Mouse (Mus musculus): ENCODE results near the gene Mrpl44.

Gene Mrpl44

GRCm38 (mm10) chr1:79775927-79776458, at the start of gene Mrpl44, which contains the start of gene Wdfy1:
Gene Mrpl44, plus strand, starts transcription at chr1:79776018.
Gene Wdfy1, minus strand, starts transcription at chr1:79776143.
- peak; percentile 95 for DNase-seq (ENCODE audit: low spot score)

DNA sequence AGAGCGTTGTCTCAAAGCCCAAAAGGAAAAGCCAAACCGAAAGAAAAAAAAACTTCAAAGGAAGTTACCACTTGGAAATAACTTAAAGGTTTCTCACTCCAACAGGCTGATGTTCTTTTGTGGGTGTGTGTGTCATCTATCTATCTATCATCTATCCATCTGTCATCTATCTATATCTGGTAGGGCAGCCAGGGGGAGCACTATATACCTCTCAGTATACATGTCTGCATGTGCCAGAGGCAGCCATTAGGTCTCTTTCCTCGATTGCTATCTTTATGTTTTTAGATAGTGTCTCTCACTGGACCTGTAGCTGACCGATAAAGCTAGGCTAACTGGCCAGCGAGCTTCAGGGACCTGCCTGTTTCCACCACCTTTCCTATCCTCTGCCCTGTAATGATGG, 41.0 kb upstream of the Mrpl44 start:
- no peak for DNase-seq (ENCODE audit: low spot score)

DNA sequence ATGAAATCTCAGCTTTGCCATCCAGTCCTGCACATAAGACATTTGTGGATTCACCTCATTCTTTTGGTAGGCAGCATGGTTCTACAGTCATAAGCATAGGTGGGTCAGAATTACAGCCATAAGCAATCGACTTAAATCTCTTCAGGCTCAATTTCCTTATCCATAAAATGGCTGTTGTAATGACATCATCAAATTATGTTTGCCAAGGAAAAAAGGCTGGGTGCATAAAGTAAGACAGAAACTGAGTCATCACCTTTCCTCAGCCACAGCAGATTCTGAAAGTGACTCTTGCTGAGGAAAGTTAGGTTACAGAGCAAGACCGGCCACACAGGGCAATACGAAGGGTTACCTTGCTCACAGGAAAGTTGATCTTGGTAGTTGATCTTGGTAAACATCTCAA, 39.4 kb upstream of the Mrpl44 start:
- DNase-seq (ENCODE audit: low spot score), result no peak

DNA sequence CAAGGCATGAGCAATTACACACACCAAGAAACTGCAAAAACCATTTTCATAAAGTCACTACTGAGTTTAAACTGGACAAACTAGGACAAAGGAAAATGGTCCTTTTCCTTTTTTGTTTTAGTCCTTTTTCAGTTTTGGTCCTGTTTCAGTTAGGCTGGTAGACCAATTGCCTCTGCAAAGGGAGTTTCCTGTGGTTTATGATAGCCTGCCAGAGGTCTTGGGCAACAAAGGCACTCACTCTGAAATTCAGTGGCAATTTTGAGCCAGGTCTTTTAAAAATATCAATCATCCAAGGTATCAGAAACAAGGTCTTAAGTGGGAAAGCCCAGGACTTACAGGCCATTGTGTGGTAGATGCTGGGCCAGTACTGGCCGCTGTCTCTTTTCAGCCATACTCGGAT, 36.1 kb upstream of the Mrpl44 start:
- DNase-seq (ENCODE audit: low spot score), result no peak

GRCm38 (mm10) chr1:79741002-79741401, 34.8 kb upstream of the Mrpl44 start:
- no peak for DNase-seq (ENCODE audit: low spot score)

GRCm38 (mm10) chr1:79742949-79743348, 32.9 kb upstream of the Mrpl44 start:
- DNase-seq (ENCODE audit: low spot score), result no peak

DNA sequence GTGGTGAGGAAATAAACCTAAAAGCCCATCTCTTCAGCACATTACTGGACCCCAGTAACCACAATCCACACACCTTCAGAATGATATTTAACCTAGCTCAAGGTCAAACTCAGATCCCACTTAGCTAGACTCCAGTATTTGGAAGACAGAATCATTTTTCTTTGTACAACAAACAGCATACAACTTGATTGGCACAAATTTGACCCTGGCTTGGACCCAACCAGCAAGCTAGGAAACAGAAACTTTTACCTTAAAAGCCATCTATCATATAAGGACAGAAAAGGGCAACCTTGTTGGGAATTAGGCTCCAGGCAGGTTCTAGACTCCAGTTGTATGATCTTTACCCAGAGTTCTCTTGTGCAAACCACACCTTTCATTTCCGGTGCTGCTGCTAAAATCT, 32.4 kb upstream of the Mrpl44 start:
- DNase-seq (ENCODE audit: low spot score), result no peak

DNA sequence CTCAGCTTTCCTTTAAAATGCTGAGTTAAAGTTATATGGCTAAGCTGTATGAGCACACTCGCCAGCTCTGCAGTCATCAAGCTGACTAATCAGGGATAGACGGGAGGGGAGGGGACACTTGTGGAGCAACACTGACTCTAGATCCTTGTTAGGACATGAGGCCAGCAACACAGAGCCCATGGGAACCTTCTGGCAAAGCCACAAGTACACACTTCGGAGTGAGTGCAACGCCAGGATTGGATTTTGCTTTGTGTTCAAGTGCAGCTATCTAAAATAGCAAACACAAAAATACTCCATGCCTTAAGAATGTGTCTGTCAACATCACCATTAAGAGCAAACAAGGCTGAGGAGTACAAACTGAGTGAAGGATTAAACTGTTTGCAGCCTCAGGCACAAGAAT, 29.8 kb upstream of the Mrpl44 start:
- no peak for DNase-seq (ENCODE audit: low spot score)

DNA sequence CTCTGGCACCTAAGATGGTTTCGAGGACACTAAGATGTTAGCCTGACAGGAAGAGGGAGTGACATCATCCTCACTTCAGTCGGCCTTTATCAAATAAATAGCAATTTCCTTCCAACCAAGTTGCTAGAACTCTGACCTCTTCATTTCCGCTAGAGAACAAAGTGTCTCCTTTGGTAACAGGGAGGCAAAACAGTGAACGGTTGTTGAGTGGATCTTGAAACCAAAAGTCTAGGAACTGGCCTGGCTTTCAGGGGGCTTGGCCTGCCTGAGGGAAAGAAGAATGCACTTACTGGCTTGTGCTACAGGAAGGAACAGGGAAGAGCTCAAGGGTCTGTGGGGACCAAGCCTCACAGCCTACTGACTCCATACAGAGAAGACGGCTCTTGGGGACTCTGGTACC, 24.6 kb upstream of the Mrpl44 start:
- no peak for DNase-seq (ENCODE audit: low spot score)

GRCm38 (mm10) chr1:79752015-79752695, 23.7 kb upstream of the Mrpl44 start:
- DNase-seq (ENCODE audit: low spot score), result no peak

GRCm38 (mm10) chr1:79752714-79753340, 23.0 kb upstream of the Mrpl44 start:
- no peak for DNase-seq (ENCODE audit: low spot score)

DNA sequence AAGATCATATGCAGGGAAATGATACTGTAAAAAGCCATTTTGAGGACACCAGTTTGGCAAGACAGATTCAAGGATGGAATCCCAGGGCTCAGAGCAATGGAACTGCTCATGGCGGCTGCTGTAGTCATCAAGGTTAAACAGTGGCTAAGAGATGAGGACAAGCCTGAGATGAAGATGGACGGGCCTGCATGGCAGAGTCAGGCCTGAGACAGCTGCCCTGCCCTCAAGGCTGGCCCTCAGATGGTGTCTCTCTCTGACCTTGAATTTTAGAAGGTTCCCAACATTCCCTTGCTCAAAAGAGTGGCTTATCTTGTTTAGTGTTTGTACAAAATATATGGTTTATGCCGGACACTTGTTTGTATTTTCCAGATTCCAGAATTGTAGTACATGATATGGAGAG, 22.4 kb upstream of the Mrpl44 start:
- DNase-seq (ENCODE audit: low spot score), result no peak

GRCm38 (mm10) chr1:79754936-79755335, 20.9 kb upstream of the Mrpl44 start:
- no peak for DNase-seq (ENCODE audit: low spot score)

GRCm38 (mm10) chr1:79755376-79755775, 20.4 kb upstream of the Mrpl44 start:
- DNase-seq (ENCODE audit: low spot score), result no peak

DNA sequence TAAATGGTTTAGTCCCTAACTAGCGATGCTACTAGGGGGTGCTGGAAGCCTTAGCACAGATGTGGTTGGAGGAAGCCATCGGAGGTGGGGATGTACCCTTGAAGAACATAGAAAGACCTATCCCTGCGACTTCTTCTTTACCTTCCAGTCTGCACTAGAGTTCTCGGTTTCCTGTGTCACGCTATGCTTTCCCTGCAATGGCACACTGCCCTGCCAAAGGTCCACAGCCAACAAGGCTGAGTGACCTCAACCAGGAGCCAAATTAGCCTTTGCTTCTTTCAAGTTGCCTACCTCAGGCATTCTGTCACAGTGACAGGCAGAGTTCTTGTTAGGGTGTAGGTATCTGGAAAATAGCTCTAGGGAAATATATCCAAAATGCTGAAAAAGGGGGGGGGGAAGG, 19.4 kb upstream of the Mrpl44 start:
- DNase-seq (ENCODE audit: low spot score), result no peak

DNA sequence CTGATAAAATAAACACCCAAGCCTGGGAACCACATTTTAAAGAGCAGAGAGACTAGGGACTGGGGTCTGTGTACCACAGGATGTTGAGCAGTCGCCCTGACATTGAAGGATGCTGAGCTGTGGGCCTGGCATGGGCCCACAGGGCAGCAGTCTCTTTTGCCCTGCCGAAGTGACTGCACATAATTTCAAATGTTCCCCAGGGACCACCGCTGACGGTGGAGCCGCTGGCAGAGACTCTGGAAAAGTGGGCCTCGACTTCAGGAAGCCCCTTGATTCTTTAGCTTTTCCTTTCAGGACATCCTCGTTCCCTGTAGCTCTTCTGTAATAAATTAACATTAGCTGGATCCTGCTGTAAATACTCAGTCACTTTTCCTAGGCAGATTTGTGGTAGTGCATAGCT, 18.7 kb upstream of the Mrpl44 start:
- no peak for DNase-seq (ENCODE audit: low spot score)

GRCm38 (mm10) chr1:79757597-79757996, 18.2 kb upstream of the Mrpl44 start:
- no peak for DNase-seq (ENCODE audit: low spot score)

DNA sequence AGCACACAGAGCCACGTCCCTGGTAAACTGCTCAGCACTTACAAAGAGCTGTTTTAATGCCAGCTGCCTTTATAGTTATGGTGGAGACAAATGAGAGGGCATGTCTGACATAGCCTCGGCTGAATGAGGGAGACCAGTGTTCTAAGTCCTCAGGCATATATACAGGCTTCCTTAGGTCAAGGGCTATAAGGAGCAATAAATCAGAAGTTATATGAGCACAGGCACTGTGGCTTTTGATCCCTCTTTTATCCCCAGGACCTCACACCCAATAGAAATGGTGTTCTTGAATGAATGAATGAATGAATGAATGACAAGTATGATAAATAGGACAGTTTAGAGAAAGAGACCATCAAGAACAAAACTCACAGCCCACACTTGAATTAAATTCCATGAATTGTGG, 16.8 kb upstream of the Mrpl44 start:
- no peak for DNase-seq (ENCODE audit: low spot score)

DNA sequence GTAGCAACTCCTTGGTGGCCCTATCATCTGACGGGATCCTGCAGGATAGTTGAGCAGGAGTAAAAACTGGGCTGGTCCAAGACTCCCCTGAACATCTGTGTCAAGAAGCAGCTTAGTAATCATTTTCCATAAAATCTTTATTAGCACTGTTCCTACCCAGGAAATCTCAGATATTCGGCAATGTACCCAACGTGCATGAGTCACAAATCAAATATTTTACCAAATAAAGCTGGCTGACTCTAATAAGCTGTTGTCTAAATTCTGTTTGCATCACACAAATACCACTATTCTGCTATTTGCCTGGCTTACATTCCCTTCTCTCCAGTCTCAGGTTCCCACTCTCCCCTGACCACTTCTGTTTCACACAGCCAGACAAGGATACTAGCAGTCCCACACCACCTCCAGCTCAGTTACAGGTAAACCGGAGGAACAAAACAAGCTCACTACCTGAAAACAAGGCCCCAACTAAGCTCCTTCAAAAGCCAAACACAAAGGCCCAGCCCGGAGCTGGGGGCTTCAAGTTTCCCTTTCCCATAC, 16.3 kb upstream of the Mrpl44 start:
- no peak for DNase-seq (ENCODE audit: low spot score)

GRCm38 (mm10) chr1:79760656-79761055, 15.2 kb upstream of the Mrpl44 start:
- no peak for DNase-seq (ENCODE audit: low spot score)

- peak; percentile 86 for DNase-seq (ENCODE audit: low spot score)
These were observed 14.5 kb upstream of the Mrpl44 start for GRCm38 (mm10) chr1:79761106-79761916.

- DNase-seq (ENCODE audit: low spot score), result no peak
These were observed 13.9 kb upstream of the Mrpl44 start for GRCm38 (mm10) chr1:79761917-79762271.

Measured in testis, postnatal 10 days (tissue).